Mouse (Mus musculus) cerebellum, adult 11 months (tissue): ENCODE results near the gene Tspan4.
"Not testable (repeated sequence)": the region's sequence is repeated elsewhere in the genome, so short reads cannot be mapped to it uniquely, and the experiment has no call there.

Experiments used
- DNase-seq: peaks from one replicate; pipeline ENCODE4 v3.0.0; 2022

Gene Tspan4

GRCm38 (mm10) chr7:141439140-141439679 lies 35.8 kb upstream of the Tspan4 start:
- DNase-seq, result peak; percentile 44

DNA sequence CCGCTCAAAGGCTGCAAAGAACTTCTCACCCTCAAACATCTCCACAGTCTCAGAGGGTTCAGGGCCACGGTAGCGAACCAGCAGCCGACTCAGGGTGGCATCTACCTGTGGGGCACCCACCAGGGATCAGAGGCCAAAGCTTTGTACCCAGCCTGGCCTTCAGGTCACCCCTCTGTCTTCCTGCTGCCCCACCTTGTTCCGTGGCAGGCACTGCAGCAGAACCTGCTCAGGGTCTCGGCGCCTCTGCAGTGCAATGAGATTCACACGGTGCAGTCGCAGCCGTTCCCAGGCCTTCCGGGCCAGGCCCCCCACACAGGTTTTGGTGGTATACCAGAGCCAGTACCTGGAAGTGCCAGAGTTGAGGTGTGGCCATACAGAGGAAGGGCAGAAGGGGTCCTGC lies 35.2 kb upstream of the Tspan4 start:
- DNase-seq, result peak; percentile 41

DNA sequence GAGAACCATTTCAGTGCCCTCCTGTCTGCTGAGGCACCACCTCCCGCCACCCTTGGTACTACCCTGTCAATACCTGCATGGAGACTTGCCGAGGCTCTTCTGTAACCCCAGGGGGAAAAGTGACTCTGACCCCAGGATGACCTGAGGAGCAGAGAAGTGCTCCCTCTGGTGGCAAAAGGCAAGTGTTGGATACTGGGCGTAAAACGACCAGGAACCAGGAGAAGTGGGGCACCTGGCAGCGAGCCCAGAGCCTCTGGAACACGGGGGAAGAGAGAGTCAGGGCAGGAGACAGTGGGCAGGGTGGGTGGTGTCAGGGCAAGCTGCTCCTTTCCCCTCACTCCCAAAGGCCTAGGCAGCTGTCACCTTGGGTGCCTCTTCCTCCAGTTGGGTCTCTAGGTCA lies 34.4 kb upstream of the Tspan4 start:
- DNase-seq, result peak; percentile 67

- DNase-seq, result peak; percentile 39
Measured at GRCm38 (mm10) chr7:141441460-141441859, 33.6 kb upstream of the Tspan4 start.

DNA sequence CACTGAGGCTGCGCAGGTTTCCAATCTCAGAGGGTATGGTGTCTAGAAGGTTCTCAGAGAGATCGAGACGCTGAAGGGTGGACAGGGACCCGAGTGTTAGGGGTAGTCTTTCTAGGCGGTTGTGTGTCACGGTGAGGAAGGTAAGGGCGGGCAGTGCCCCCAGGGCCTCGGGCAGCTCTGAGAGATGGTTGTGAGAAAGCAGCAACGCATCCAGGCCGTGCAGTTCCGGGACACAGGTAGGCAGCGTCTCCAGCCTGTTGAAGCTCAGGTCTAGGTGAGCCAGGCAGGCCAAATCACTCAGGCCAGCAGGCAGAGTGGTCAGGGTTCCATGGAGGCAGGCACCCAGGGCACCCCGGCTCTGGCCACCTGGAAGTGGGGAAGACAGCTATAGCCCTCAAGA lies 32.8 kb upstream of the Tspan4 start:
- peak; percentile 26 for DNase-seq

GRCm38 (mm10) chr7:141443081-141443821 lies 31.8 kb upstream of the Tspan4 start:
- peak; percentile 39 for DNase-seq

- DNase-seq, result peak; percentile 20
Measured at GRCm38 (mm10) chr7:141443828-141444237, 31.2 kb upstream of the Tspan4 start, which contains the start of gene Pidd1. Gene Pidd1, minus strand, starts transcription at chr7:141444025.

GRCm38 (mm10) chr7:141446374-141446773 lies 28.7 kb upstream of the Tspan4 start:
- DNase-seq, result not testable (repeated sequence)

DNA sequence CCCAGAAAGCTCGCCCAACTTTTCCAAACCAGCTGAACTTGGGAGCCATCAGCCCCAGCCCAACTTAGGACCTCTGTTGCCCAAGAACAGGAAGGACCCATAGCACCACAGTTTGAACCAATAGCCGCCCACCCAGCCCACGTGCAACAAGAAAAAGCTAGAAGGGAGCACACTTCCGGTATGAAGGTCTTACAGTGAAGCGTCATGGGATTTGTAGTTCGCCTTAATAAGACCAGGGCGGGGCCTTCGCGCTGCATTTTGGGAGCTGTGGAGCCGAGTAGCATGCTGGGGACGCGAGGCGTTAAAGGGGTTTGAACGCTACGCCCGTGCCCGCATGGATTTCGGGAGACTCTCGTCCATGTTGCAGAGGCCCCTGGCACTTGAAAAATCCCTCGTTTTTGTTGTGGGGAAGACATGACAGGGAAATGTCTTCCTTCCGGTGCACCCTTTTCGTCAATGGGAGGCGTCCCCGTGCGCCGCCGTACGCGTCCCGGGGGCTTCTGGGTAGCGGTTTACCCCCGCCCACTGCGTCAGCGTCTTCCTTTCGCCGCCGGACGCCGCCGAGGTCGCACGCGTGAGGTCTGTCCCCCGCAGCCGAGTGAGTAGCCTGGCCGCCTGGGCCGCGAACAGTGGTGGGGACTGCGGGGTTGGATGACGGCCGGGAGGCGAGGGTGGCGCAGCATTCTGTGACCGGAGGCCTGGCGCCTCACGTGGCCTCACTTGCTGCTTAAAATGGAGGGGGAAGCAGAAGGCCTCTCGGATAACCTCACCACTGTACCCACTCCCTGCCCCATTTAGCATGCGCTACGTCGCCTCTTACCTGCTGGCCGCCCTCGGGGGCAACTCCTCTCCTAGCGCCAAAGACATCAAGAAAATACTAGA lies 27.7 kb upstream of the Tspan4 start, which contains the start of gene Rplp2:
Rplp2 (plus strand) TSS at position 261 of the 882 bp plus-strand sequence.
- peak; percentile 91 for DNase-seq

DNA sequence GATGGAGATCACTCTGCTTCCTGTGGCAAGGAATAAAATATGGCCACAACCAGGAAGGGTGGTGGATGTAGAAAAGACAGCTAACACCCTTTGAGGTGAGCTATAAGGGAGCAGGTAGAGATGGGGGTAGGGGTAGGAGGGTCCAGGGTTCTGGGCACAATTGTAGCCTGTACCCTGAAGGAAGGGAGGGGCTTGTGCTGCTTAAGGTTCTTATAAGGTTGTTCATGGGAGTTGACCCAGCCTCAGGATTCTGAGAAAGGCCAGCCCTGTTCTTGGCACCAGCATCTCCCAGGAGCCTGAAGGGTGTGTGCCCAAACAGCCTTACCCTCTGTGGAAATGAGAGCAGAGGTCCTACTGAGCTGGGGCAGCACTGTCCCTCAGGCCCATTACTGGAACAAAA lies 23.1 kb upstream of the Tspan4 start:
- no peak for DNase-seq

DNA sequence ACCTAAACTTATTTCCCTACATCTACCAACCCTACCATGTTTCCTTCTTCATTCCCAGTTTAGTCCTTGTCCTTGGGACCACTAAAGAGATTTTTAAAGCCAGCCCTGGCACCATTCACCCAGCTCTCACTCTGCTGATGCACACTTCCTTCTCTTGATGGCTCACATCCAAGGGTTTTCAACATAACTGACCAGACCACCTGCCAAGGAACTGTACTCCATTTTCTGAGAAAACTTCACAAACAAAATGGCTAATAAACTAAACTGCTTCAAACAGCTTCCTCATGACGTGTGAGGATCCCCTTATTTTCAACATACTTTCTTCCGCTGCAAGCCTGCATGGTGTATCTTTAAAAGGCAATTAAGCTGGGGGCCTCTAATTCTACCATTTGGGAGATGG lies 21.4 kb upstream of the Tspan4 start:
- DNase-seq, result no peak

DNA sequence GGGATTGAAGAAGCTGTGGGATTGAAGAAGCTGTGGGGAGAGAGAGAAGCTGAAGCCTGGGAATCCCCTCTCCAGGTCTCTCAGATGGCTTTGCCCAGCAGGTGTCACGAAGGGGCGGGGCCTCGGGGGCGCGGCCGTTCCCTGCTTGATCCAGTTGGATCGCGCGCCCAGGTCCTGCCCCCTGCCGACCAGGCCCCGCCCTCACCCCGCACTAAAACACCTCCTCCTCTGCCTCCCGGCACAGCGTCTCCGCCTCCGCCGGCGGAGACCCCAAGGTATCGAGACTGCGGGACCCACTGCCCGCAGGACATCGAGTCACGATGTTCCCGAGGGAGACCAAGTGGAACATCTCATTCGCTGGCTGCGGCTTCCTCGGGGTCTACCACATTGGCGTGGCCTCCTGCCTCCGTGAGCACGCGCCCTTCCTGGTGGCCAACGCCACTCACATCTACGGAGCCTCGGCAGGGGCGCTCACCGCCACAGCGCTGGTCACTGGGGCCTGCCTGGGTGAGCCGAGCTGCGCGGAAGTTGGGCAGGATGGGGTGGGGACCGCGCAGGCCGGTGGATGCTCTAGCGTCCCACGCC lies 20.0 kb upstream of the Tspan4 start, which contains the start of gene Pnpla2:
Pnpla2 (plus strand) TSS at position 232 of the 585 bp plus-strand sequence.
- peak; percentile 88 for DNase-seq

DNA sequence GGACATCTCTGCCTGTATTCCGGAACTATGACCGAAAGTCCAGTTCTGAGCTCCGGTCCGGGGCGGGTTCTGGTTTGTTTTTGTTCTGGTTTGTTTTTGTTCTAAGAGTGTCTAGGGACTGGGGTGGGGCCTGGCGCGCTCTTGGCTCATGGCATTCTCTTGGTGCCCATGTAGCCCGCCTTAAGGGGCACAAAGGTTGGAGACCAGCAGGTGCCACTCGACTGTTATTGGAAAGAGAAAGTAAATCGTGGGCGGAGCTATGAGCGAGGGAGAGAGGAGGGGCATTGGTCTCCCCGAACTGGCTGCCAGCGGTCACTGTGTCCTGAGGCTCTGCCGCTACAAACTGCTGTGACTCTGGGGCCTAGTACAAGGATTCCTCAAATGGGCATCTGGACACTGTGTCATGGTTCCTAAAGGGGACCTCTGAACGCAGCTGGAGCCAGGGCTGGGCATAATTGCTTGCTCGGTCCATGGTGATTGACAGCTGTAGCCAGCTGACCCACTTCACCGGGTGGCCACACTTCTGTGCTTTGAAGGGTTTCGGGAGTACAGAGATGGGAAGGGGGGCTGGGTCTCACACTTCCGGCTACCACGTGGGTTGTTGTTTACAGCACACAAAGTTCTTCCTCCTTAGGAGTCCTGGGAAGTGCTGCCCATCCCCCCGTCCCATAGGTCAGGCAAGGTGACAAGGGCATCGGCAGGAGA lies 19.3 kb upstream of the Tspan4 start:
- DNase-seq, result peak; percentile 66

- no peak for DNase-seq
Measured at GRCm38 (mm10) chr7:141456739-141457138, 18.3 kb upstream of the Tspan4 start.

GRCm38 (mm10) chr7:141457236-141457635 lies 17.8 kb upstream of the Tspan4 start:
- DNase-seq, result no peak

DNA sequence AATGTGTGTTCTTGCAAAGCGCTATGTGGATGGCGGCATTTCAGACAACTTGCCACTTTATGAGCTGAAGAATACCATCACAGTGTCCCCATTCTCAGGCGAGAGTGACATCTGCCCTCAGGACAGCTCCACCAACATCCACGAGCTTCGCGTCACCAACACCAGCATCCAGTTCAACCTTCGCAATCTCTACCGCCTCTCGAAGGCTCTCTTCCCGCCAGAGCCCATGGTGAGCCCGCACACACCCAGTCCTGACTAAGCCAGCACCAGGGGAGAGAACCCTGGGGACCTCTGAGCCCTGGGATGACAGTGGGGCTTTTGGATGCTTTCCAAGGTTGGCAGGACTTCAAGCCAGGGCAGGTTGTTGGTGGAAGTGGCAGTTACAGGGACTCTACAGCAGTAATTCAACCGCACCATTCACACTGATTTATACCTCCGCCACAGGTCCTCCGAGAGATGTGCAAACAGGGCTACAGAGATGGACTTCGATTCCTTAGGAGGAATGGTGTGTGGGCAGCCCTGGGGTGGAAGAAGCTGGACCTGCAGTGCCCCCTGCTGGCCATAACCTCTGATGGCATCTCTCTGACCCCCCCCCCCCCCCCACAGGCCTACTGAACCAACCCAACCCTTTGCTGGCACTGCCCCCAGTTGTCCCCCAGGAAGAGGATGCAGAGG lies 16.9 kb upstream of the Tspan4 start:
- peak; percentile 62 for DNase-seq

- DNase-seq, result peak; percentile 51
Measured at GRCm38 (mm10) chr7:141458661-141459060, 16.4 kb upstream of the Tspan4 start.

GRCm38 (mm10) chr7:141459301-141459711 lies 15.7 kb upstream of the Tspan4 start:
- peak; percentile 83 for DNase-seq

DNA sequence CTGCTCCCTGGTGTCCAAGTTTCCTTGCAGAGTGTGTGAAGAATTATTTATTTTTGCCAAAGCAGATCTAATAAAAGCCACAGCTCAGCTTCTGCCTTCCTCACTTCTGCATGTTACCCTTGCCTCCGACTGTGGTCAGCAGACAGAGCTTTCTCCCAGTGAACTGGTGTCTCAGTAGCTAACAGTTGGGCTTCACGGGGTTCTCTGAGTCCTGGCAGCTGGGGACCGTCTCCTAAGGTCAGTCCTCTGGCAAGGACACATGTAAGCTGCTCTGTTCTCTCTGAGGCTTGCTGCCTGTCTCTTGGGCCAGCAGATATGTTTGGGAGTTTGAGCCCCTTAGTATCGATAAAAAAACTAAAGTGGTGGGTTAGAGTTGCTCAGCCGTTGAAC lies 15.0 kb upstream of the Tspan4 start:
- DNase-seq, result no peak

- DNase-seq, result no peak
Measured at GRCm38 (mm10) chr7:141460391-141461113, 14.5 kb upstream of the Tspan4 start, which contains the start of gene Cracr2b. Gene Cracr2b, plus strand, starts transcription at chr7:141461094.
